Mouse (Mus musculus) heart, adult 8-10 months (tissue): ENCODE data around the gene Wnt7a. TPM values are rescaled to one million over a fixed set of nuclear protein-coding genes. Genes with fewer than 3 reads are reported as not detected.

ENCODE experiments used
- DNase-seq: peaks from one replicate; pipeline ENCODE4 v3.0.0; 2022; ENCODE audit warnings: low spot score
- total RNA-seq, 4 experiments: library from RNA; stranded (reverse); gene quantifications; 2 replicates each; pipeline ENCODE4 v1.2.4; 2022

Wnt7a gene
- total RNA-seq, 4 experiments from 2014 or later: not detected

- no peak for DNase-seq
Observed at GRCm38 (mm10) chr6:91384415-91384814, 26.7 kb downstream of the Wnt7a start.

GRCm38 (mm10) chr6:91383871-91384270 lies 27.3 kb downstream of the Wnt7a start:
- DNase-seq: no peak

- no peak for DNase-seq
Observed at GRCm38 (mm10) chr6:91383303-91383702, 27.9 kb downstream of the Wnt7a start.

- DNase-seq: no peak
Observed at GRCm38 (mm10) chr6:91379871-91380270, 31.3 kb downstream of the Wnt7a start.

- no peak for DNase-seq
Observed at GRCm38 (mm10) chr6:91379266-91379665, 31.9 kb downstream of the Wnt7a start.

- DNase-seq: no peak
Observed at GRCm38 (mm10) chr6:91372977-91373376, 38.2 kb downstream of the Wnt7a start.

GRCm38 (mm10) chr6:91372586-91372971 lies 38.6 kb downstream of the Wnt7a start:
- DNase-seq: no peak

- no peak for DNase-seq
Observed at GRCm38 (mm10) chr6:91371912-91372585, 39.1 kb downstream of the Wnt7a start.

GRCm38 (mm10) chr6:91366781-91367180 lies 44.4 kb downstream of the Wnt7a start:
- DNase-seq: peak; percentile 21

- no peak for DNase-seq
Observed at GRCm38 (mm10) chr6:91365480-91365879, 45.7 kb downstream of the Wnt7a start.

- DNase-seq: no peak
Observed at GRCm38 (mm10) chr6:91362756-91363155, 48.4 kb downstream of the Wnt7a start.

- no peak for DNase-seq
Observed at GRCm38 (mm10) chr6:91360998-91361397, 50.2 kb downstream of the Wnt7a start.

GRCm38 (mm10) chr6:91360371-91360690 lies 50.8 kb downstream of the Wnt7a start:
- no peak for DNase-seq

GRCm38 (mm10) chr6:91359672-91360370 lies 51.3 kb downstream of the Wnt7a start:
- no peak for DNase-seq

- no peak for DNase-seq
Observed at GRCm38 (mm10) chr6:91358866-91359656, 52.1 kb downstream of the Wnt7a start.

GRCm38 (mm10) chr6:91358394-91358793 lies 52.8 kb downstream of the Wnt7a start:
- no peak for DNase-seq

- DNase-seq: no peak
Observed at GRCm38 (mm10) chr6:91357238-91357876, 53.8 kb downstream of the Wnt7a start.

GRCm38 (mm10) chr6:91349620-91350019 lies 61.5 kb downstream of the Wnt7a start:
- DNase-seq: no peak

GRCm38 (mm10) chr6:91347721-91348120 lies 63.4 kb downstream of the Wnt7a start:
- no peak for DNase-seq

- DNase-seq: no peak
Observed at GRCm38 (mm10) chr6:91346906-91347156, 64.3 kb downstream of the Wnt7a start.

GRCm38 (mm10) chr6:91346071-91346905 lies 64.9 kb downstream of the Wnt7a start:
- no peak for DNase-seq

- DNase-seq: no peak
Observed at GRCm38 (mm10) chr6:91345091-91345490, 66.1 kb downstream of the Wnt7a start.
